Mouse (Mus musculus) lung, postnatal 10 days (tissue): ENCODE results near the gene Erbb4.

Source experiments
- DNase-seq: peaks from one replicate; pipeline ENCODE4 v3.0.0; 2021

Gene Erbb4

DNA sequence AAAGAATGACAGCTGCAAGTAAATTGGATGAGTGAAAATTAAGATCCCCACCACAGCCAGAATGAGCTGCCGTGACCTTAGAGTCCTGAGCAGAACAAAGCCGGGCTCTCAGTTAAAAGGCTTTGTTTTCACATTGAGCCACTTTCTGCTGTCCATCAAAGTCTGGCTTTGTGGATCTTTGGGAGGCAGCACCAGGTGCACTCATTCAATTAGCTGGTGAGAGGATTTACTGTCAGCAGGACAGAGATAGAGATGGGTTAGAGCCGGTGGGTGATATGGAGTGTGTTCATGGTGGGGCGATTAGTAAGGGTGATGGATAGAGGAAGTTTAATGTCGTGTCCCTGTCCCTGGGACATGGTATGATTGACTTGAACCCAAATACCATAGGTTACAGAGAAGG lies 1060.7 kb downstream of the Erbb4 start:
- no peak for DNase-seq

DNA sequence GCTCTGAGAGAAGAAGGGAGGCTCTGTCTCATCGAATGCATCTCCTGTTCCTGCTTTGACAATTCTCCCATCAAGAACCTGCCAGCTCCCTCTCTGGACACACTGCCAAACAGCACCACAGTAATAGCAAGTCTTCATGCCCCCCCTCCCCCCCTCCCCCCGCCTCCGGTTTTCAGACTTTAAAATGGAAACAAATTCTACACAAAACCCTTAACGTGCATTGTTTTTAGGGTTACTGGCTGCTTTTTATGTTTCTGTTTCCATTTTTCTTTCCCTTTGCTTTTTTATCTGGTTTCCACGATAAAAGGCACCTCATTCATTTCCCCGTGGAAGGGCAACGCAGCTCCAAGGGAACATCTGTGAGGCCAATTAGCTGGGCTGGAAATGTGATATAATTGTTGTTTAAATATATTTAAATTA lies 1061.3 kb downstream of the Erbb4 start:
- DNase-seq = no peak

DNA sequence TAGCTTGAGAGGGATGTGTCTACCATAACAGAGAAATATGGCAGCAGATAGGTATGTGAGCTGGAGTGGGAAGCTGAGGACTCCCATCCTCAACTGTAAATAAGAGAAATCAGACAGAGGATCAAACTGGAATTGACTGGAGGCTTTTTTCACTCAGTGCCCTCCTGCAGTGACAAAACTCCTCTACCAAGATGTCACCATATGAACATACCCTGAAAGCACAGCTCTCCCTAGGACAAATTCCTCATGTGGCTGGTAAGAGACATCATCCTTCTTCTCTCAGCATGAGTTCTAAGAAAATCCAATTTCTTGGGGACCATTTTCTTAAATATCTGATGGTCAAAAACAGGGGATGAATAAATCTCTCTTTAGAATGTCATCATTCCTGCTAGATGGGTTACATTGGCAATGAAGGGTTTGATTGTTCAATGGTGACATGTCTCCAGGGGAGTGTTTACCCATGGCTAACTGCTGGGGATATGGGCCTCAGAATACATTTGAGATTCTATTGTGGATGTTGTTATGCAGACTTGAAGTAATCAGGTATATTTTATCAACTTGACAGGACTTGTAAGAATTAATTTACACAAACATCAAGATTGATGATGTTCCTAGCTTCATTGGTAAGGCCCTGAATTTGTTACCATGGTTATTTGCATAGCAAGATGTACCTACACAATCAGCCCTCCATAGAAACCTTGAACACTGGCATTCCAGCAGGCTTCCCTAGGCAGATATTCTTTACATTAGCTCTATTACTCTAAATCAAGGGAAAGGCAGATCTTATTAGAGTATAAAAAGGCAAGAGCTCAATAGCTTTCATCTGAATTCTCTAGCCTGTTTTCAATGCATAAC lies 1083.5 kb downstream of the Erbb4 start:
- no peak for DNase-seq

DNA sequence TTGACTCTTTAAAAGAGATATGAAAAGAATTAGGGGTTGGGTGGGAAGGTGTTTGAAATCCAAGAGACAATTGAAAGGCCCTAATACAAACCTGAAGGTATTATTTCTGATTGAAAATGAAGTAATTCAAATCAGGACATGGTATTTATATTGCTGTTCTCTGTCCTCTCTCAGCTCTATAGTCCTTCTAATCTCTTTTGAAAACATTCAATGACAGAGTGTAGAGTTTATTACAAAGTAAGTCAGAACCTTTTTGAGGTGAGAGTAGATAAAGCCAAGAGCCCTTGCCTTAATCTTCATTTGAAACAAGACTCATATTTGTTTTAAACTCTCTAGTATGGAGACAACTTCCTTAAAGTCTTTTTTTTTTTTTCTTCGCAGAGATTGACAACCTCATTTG lies 1087.8 kb downstream of the Erbb4 start:
- no peak for DNase-seq

DNA sequence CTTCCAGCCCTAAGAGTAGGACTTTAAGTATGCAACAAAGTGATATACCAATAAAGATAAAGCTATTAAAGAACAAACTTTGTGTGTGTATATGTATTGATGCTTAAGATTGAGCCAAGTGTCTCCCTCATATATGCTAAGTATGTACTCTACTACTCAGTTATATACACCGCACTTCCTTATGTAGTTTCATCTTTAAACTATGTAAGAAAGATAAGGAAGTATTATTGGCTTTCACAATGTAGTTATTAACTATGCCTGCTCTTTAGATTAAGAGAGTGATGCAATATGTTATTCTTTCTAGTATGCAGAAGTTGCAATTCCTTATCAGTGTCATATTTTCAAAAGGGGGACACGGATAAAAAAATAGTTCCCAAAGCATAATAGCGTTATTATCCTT lies 1088.2 kb downstream of the Erbb4 start:
- DNase-seq = no peak
